In the genomic region with DNA sequence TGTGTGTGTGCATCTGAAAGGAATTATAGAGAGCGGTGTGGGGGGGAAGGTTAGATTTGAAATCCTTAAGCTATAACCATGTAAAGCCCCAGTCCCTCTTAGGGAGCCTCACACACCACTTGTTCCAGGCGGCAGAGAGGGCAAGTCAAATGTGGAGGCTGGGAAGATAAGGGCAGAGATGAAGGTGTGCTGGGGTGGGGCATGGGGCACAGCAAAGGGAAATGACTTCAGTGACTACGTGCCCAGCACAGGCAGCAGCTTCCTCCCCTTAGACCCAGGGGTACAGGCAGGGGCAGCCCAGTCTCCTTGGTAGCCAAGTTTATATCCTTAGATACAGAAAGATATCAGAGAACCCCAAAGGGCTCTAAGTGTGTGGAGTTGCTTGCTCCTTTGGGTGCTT, we compare ENCODE assay signal across 28 mouse cellular contexts.
DNase-seq lines count a peak whose midpoint lies in the region; ATAC-seq and TF ChIP-seq lines count a peak whose summit lies in the region.
"Had no signal": no experiment of that assay in that cellular context is flagged by ENCODE, and none has a peak within 500 bp of the region (broad histone marks: within the 10 kb centered on the region; RNA-seq: fewer than 3 reads in every experiment).

No protein-coding gene starts in this region.

- DNase-seq in liver, result peak; percentile 41
- DNase-seq in liver, postnatal 0 days, result no peak
- no peak for DNase-seq in liver, embryonic 11.5 days (ENCODE audit: low spot score)
- DNase-seq in spleen, adult 18-20 months, result no peak
- DNase-seq in left cerebral cortex, postnatal 10 days (ENCODE audit: extremely low spot score in 1 of 2, low spot score in 2 of 2), result no peak
- DNase-seq in ovary, adult 18-20 months (ENCODE audit: low spot score), result no peak
- DNase-seq in heart, postnatal 36 days, result no peak
- DNase-seq: adrenal gland, adult 2 months; adrenal gland, postnatal 36 days; cerebellum, adult 18-20 months; cerebellum, postnatal 10 days; gastrocnemius, adult 2 months; gastrocnemius, postnatal 36 days; heart, adult 18-20 months; kidney, adult 9 months; kidney, postnatal 10 days; layer of hippocampus, postnatal 36 days; lung, postnatal 36 days; retina, postnatal 1 day; right cerebral cortex, postnatal 14 days; thymus, postnatal 25 days had no signal

- H3K27me3 ChIP-seq in liver, postnatal 0 days (ENCODE audit: insufficient read depth, low read length), result no peaks in the 10 kb centered on the region
- H3K27me3 ChIP-seq in liver, embryonic 11.5 days (replicated peaks; ENCODE audit: control insufficient read depth, insufficient read depth, low read length), result 0 out of 2 replicates have a peak, but pooled peaks cover 2% of the 10 kb centered on the region
- no peaks in the 10 kb centered on the region for H3K27me3 ChIP-seq in liver, embryonic 16.5 days (ENCODE audit: control insufficient read depth, insufficient read depth, low read depth, low read length)
- H3K27me3 ChIP-seq: midbrain, embryonic 13.5 days had no signal

- H3K4me2 ChIP-seq in liver, postnatal 0 days (ENCODE audit: low read depth, low read length), result no peak overlapping the region
- H3K4me2 ChIP-seq in liver, embryonic 11.5 days, result no peak overlapping the region
- H3K4me2 ChIP-seq in liver, embryonic 16.5 days (ENCODE audit: low read depth, low read length), result no peak overlapping the region
- H3K4me2 ChIP-seq: heart, embryonic 12.5 days; hindbrain, embryonic 14.5 days; midbrain, embryonic 13.5 days; neural tube, embryonic 13.5 days had no signal

- H3K9me3 ChIP-seq in liver, postnatal 0 days (ENCODE audit: low read length), result no peaks in the 10 kb centered on the region
- H3K9me3 ChIP-seq in liver, embryonic 11.5 days (ENCODE audit: control insufficient read depth, low read length), result 0 out of 2 replicates have a peak, but pooled peaks cover 2% of the 10 kb centered on the region
- H3K9me3 ChIP-seq in liver, embryonic 16.5 days (replicated peaks; ENCODE audit: control insufficient read depth, low read length), result no peaks in the 10 kb centered on the region
- H3K9me3 ChIP-seq: heart, embryonic 12.5 days; midbrain, embryonic 13.5 days; neural tube, embryonic 13.5 days had no signal

- 52% methylated on average over 3 of the region's 3 CpGs for WGBS in liver, postnatal 0 days (ENCODE audit: insufficient replicate concordance)
- WGBS in liver, embryonic 11.5 days, result 54% methylated on average over 3 of the region's 3 CpGs
- 37% methylated on average over 3 of the region's 3 CpGs for WGBS in liver, embryonic 16.5 days (ENCODE audit: insufficient replicate concordance)

- TF ChIP-seq EP300 in liver, postnatal 0 days (IDR thresholded peaks at IDR 0.05; ENCODE audit: low read depth), result no peak

- intact Hi-C loops in left cerebral cortex, postnatal 10 days (cut with DNase I), result no loop called here
- intact Hi-C loops in heart, postnatal 36 days (cut with DNase I), result no loop called here

- ATAC-seq in liver, postnatal 0 days, result no peak
- peak; percentile 53; the same call in 1 of the 2 replicates for ATAC-seq in liver, embryonic 11.5 days (replicated peaks; ENCODE audit: low FRiP score)
- peak; percentile 30; the same call in 1 of the 2 replicates for ATAC-seq in liver, embryonic 16.5 days (ENCODE audit: low read depth)
- ATAC-seq: forebrain, embryonic 16.5 days; midbrain, embryonic 13.5 days had no signal

- no peak overlapping the region for H3K27ac ChIP-seq in liver, postnatal 0 days (ENCODE audit: low read depth)
- no peak overlapping the region for H3K27ac ChIP-seq in liver, embryonic 11.5 days (ENCODE audit: low read depth, low read length)
- no peak overlapping the region for H3K27ac ChIP-seq in liver, embryonic 16.5 days (ENCODE audit: low read length)
- H3K27ac ChIP-seq: gastrocnemius, adult 2 months; hindbrain, embryonic 14.5 days; midbrain, embryonic 13.5 days; neural tube, embryonic 13.5 days had no signal

- no peak for TF ChIP-seq CTCF in liver, postnatal 0 days (IDR thresholded peaks at IDR 0.05; ENCODE audit: low read depth)

- no peak overlapping the region for H3K9ac ChIP-seq in liver, postnatal 0 days (replicated peaks)
- no peak overlapping the region for H3K9ac ChIP-seq in liver, embryonic 11.5 days (ENCODE audit: low read depth, low read length)
- no peak overlapping the region for H3K9ac ChIP-seq in liver, embryonic 16.5 days (ENCODE audit: low read depth, low read length)
- H3K9ac ChIP-seq: heart, embryonic 12.5 days; hindbrain, embryonic 14.5 days; midbrain, embryonic 13.5 days; neural tube, embryonic 13.5 days had no signal

- H3K4me3 ChIP-seq in liver, postnatal 0 days (ENCODE audit: low read depth, low read length), result no peak overlapping the region
- H3K4me3 ChIP-seq in liver, embryonic 11.5 days (ENCODE audit: low read depth, low read length), result no peak overlapping the region
- H3K4me3 ChIP-seq in liver, embryonic 16.5 days (ENCODE audit: low read depth, low read length), result no peak overlapping the region
- H3K4me3 ChIP-seq: erythroblast, embryonic 14.5 days; gastrocnemius, adult 2 months; heart, embryonic 12.5 days; midbrain, embryonic 13.5 days; neural tube, embryonic 13.5 days had no signal

- H3K4me1 ChIP-seq in liver, postnatal 0 days (ENCODE audit: insufficient read depth), result no peaks in the 10 kb centered on the region
- no peaks in the 10 kb centered on the region for H3K4me1 ChIP-seq in liver, embryonic 11.5 days (replicated peaks; ENCODE audit: control insufficient read depth, insufficient read depth, low read length)
- no peaks in the 10 kb centered on the region for H3K4me1 ChIP-seq in liver, embryonic 16.5 days (ENCODE audit: control insufficient read depth, low read depth, low read length)
- H3K4me1 ChIP-seq: midbrain, embryonic 13.5 days; neural tube, embryonic 13.5 days had no signal

- no peaks in the 10 kb centered on the region for H3K36me3 ChIP-seq in liver, postnatal 0 days (replicated peaks; ENCODE audit: insufficient read depth, low read length)
- no peaks in the 10 kb centered on the region for H3K36me3 ChIP-seq in liver, embryonic 11.5 days (ENCODE audit: control insufficient read depth, insufficient read depth, low read length)
- no peaks in the 10 kb centered on the region for H3K36me3 ChIP-seq in liver, embryonic 16.5 days (ENCODE audit: control insufficient read depth, insufficient read depth)
- H3K36me3 ChIP-seq: heart, embryonic 12.5 days; midbrain, embryonic 13.5 days; neural tube, embryonic 13.5 days had no signal
